Mouse (Mus musculus): ENCODE measurements around the gene Slc17a7. TPM values are rescaled to one million over a fixed set of nuclear protein-coding genes. Genes with fewer than 3 reads are reported as not detected.

Gene Slc17a7
- polyA plus RNA-seq, 1 experiment, result 3.6 TPM

GRCm38 (mm10) chr7:45216442-45217183 lies 52.9 kb downstream of the Slc17a7 start:
- Histone ChIP-seq H3K79me2 (ENCODE audit: control insufficient read depth, insufficient read depth) (no peaks in the 10 kb centered on the region), H3K4me3 (peak overlapping the region; percentile 58), H3K27me3 (ENCODE audit: control insufficient read depth, insufficient read depth, insufficient read length) (no peaks in the 10 kb centered on the region), H3ac (ENCODE audit: control insufficient read depth, insufficient read length) (no peak overlapping the region), H3K36me3 (ENCODE audit: control insufficient read depth, insufficient read depth) (no peaks in the 10 kb centered on the region), H3K4me2 (ENCODE audit: low read depth) (peak overlapping the region; percentile 90)
- TF ChIP-seq POLR2AphosphoS2 (IDR thresholded peaks at IDR 0.05; ENCODE audit: insufficient read length, low read depth) (no peak), CEBPB (IDR thresholded peaks at IDR 0.05; ENCODE audit: insufficient read depth, poor library complexity, severe bottlenecking) (no peak), POLR2A (IDR thresholded peaks at IDR 0.05; ENCODE audit: insufficient read length, low read depth) (no peak), USF1 (IDR thresholded peaks at IDR 0.05; ENCODE audit: low read depth) (no peak), MYOG (IDR thresholded peaks at IDR 0.05; ENCODE audit: control insufficient read depth in 1 of 3, insufficient read depth in 1 of 3, insufficient read length in 2 of 3, low read depth in 2 of 3) (peak in 1 of 3 experiments; percentile 45), E2F4 (IDR thresholded peaks at IDR 0.05; ENCODE audit: insufficient read depth) (no peak), MAX (IDR thresholded peaks at IDR 0.05; ENCODE audit: low read depth) (no peak), REST (IDR thresholded peaks at IDR 0.05; ENCODE audit: insufficient read depth, insufficient read length) (no peak), SRF (IDR thresholded peaks at IDR 0.05; ENCODE audit: control insufficient read depth, insufficient read length, low read depth) (no peak), MYOD1 (IDR thresholded peaks at IDR 0.05; ENCODE audit: control insufficient read depth in 1 of 3, insufficient read length in 2 of 3, low read depth in 2 of 3) (peak in 2 of 3 experiments; percentile 49 to 63), TCF12 (IDR thresholded peaks at IDR 0.05; ENCODE audit: insufficient read depth, poor library complexity, severe bottlenecking) (no peak), TCF3 (IDR thresholded peaks at IDR 0.05; ENCODE audit: insufficient read length, low read depth) (no peak)

- TF ChIP-seq REST (IDR thresholded peaks at IDR 0.05; ENCODE audit: insufficient read depth, insufficient read length) (no peak), POLR2A (IDR thresholded peaks at IDR 0.05; ENCODE audit: insufficient read length, low read depth) (no peak), CEBPB (IDR thresholded peaks at IDR 0.05; ENCODE audit: insufficient read depth, poor library complexity, severe bottlenecking) (no peak), E2F4 (IDR thresholded peaks at IDR 0.05; ENCODE audit: insufficient read depth) (no peak), TCF3 (IDR thresholded peaks at IDR 0.05; ENCODE audit: insufficient read length, low read depth) (no peak), MYOG (IDR thresholded peaks at IDR 0.05; ENCODE audit: control insufficient read depth in 1 of 3, insufficient read depth in 1 of 3, insufficient read length in 2 of 3, low read depth in 2 of 3) (no peak)
These were observed 57.9 kb downstream of the Slc17a7 start for GRCm38 (mm10) chr7:45221680-45222079.

DNA sequence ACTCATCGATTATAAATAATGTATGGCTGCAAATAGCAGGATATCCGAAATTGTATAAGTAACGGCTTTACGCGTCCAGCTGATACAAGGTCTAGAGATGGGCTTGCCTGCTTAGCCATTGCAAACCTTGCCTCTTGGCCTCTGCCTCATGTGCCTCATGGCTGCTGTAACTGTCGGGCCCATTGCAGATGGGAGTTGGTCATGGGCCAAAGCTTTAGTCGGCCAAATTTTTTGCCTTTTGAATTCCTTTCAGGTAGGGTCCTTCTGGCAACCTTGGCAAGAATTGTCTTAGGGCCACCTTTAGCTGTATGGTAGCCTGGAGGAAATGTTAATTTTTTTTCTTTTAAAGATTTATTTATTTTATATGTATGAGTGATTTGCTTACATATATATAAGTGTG lies 61.1 kb downstream of the Slc17a7 start:
- no peaks in the 10 kb centered on the region for H3K27me3 ChIP-seq (ENCODE audit: control insufficient read depth, insufficient read depth, insufficient read length)
- no peaks in the 10 kb centered on the region for H3K79me2 ChIP-seq (ENCODE audit: control insufficient read depth, insufficient read depth)
- H3K4me3 ChIP-seq, result no peak overlapping the region
- TF ChIP-seq MYOD1 (IDR thresholded peaks at IDR 0.05; ENCODE audit: control insufficient read depth in 1 of 3, insufficient read length in 2 of 3, low read depth in 2 of 3), result no peak
- no peak for TF ChIP-seq POLR2A (IDR thresholded peaks at IDR 0.05; ENCODE audit: insufficient read length, low read depth)
- no peak for TF ChIP-seq TCF3 (IDR thresholded peaks at IDR 0.05; ENCODE audit: insufficient read length, low read depth)
- no peak for TF ChIP-seq SRF (IDR thresholded peaks at IDR 0.05; ENCODE audit: control insufficient read depth, insufficient read length, low read depth)
- no peak for TF ChIP-seq POLR2AphosphoS2 (IDR thresholded peaks at IDR 0.05; ENCODE audit: insufficient read length, low read depth)
- TF ChIP-seq USF1 (IDR thresholded peaks at IDR 0.05; ENCODE audit: low read depth), result no peak
- no peak for TF ChIP-seq TCF12 (IDR thresholded peaks at IDR 0.05; ENCODE audit: insufficient read depth, poor library complexity, severe bottlenecking)
- no peak for TF ChIP-seq MAX (IDR thresholded peaks at IDR 0.05; ENCODE audit: low read depth)
- TF ChIP-seq MYOG (IDR thresholded peaks at IDR 0.05; ENCODE audit: control insufficient read depth in 1 of 3, insufficient read depth in 1 of 3, insufficient read length in 2 of 3, low read depth in 2 of 3), result no peak
- TF ChIP-seq E2F4 (IDR thresholded peaks at IDR 0.05; ENCODE audit: insufficient read depth), result no peak
- TF ChIP-seq REST (IDR thresholded peaks at IDR 0.05; ENCODE audit: insufficient read depth, insufficient read length), result no peak
- TF ChIP-seq CEBPB (IDR thresholded peaks at IDR 0.05; ENCODE audit: insufficient read depth, poor library complexity, severe bottlenecking), result no peak
- H3ac ChIP-seq (ENCODE audit: control insufficient read depth, insufficient read length), result no peak overlapping the region
- H3K36me3 ChIP-seq (ENCODE audit: control insufficient read depth, insufficient read depth), result peaks cover 18% of the 10 kb centered on the region
- no peak overlapping the region for H3K4me2 ChIP-seq (ENCODE audit: low read depth)

More at GRCm38 (mm10) chr7:45221680-45222079, 57.9 kb downstream of the Slc17a7 start:
- Histone ChIP-seq H3ac (ENCODE audit: control insufficient read depth, insufficient read length) (no peak overlapping the region), H3K4me2 (ENCODE audit: low read depth) (no peak overlapping the region), H3K36me3 (ENCODE audit: control insufficient read depth, insufficient read depth) (peaks cover 10% of the 10 kb centered on the region), H3K4me3 (no peak overlapping the region), H3K27me3 (ENCODE audit: control insufficient read depth, insufficient read depth, insufficient read length) (no peaks in the 10 kb centered on the region), H3K79me2 (ENCODE audit: control insufficient read depth, insufficient read depth) (no peaks in the 10 kb centered on the region)

Other genes starting within 250 kb of the Slc17a7 start
- gene Ap2a1, start 234.5 kb upstream of the Slc17a7 start, polyA plus RNA-seq (2012; fragmentation: generic; extraction: Trizol), result 125 TPM
- not detected for gene Tsks, start 220.7 kb upstream of the Slc17a7 start, polyA plus RNA-seq (2012; fragmentation: generic; extraction: Trizol)
- gene Cpt1c, start 189.1 kb upstream of the Slc17a7 start, polyA plus RNA-seq (2012; fragmentation: generic; extraction: Trizol), result 2.7 TPM
- 729 TPM for gene Prmt1, start 177.4 kb upstream of the Slc17a7 start, polyA plus RNA-seq (2012; fragmentation: generic; extraction: Trizol)
- 45.1 TPM for gene Irf3, start 166.3 kb upstream of the Slc17a7 start, polyA plus RNA-seq (2012; fragmentation: generic; extraction: Trizol)
- gene Bcl2l12, start 165.2 kb upstream of the Slc17a7 start, polyA plus RNA-seq (2012; fragmentation: generic; extraction: Trizol), result 13.3 TPM
- gene Scaf1, start 147.6 kb upstream of the Slc17a7 start, polyA plus RNA-seq (2012; fragmentation: generic; extraction: Trizol), result 56.7 TPM
- gene Rras, start 146.0 kb upstream of the Slc17a7 start, polyA plus RNA-seq (2012; fragmentation: generic; extraction: Trizol), result 127 TPM
- gene Prr12, start 111.1 kb upstream of the Slc17a7 start, polyA plus RNA-seq (2012; fragmentation: generic; extraction: Trizol), result 10.2 TPM
- gene Nosip, start 101.5 kb upstream of the Slc17a7 start, polyA plus RNA-seq (2012; fragmentation: generic; extraction: Trizol), result 66.1 TPM
- gene Prrg2, start 101.3 kb upstream of the Slc17a7 start, polyA plus RNA-seq (2012; fragmentation: generic; extraction: Trizol), result 12.9 TPM
- 123 TPM for gene Rcn3, start 71.7 kb upstream of the Slc17a7 start, polyA plus RNA-seq (2012; fragmentation: generic; extraction: Trizol)
- gene Fcgrt, start 60.1 kb upstream of the Slc17a7 start, polyA plus RNA-seq (2012; fragmentation: generic; extraction: Trizol), result 67.2 TPM
- 2,217 TPM for gene Rps11, start 39.5 kb upstream of the Slc17a7 start, polyA plus RNA-seq (2012; fragmentation: generic; extraction: Trizol)
- 6,110 TPM for gene Rpl13a, start 35.2 kb upstream of the Slc17a7 start, polyA plus RNA-seq (2012; fragmentation: generic; extraction: Trizol)
- 3.6 TPM for gene Gm45713, start 27.7 kb upstream of the Slc17a7 start, polyA plus RNA-seq (2012; fragmentation: generic; extraction: Trizol)
- 7.2 TPM for gene Flt3l, start 27.5 kb upstream of the Slc17a7 start, polyA plus RNA-seq (2012; fragmentation: generic; extraction: Trizol)
- 81.9 TPM for gene Pih1d1, start 9.6 kb upstream of the Slc17a7 start, polyA plus RNA-seq (2012; fragmentation: generic; extraction: Trizol)
- gene Aldh16a1, start 9.4 kb upstream of the Slc17a7 start, polyA plus RNA-seq (2012; fragmentation: generic; extraction: Trizol), result 29.0 TPM
- gene Gfy, start 15.6 kb downstream of the Slc17a7 start, polyA plus RNA-seq (2012; fragmentation: generic; extraction: Trizol), result 0.04 TPM
- gene Pth2, start 17.0 kb downstream of the Slc17a7 start, polyA plus RNA-seq (2012; fragmentation: generic; extraction: Trizol), result not detected
- gene Ccdc155, start 40.9 kb downstream of the Slc17a7 start, polyA plus RNA-seq (2012; fragmentation: generic; extraction: Trizol), result 2.2 TPM
- 0.08 TPM for gene Dkkl1, start 48.2 kb downstream of the Slc17a7 start, polyA plus RNA-seq (2012; fragmentation: generic; extraction: Trizol)
- gene Tead2, start 51.8 kb downstream of the Slc17a7 start, polyA plus RNA-seq (2012; fragmentation: generic; extraction: Trizol), result 93.3 TPM
- 0.18 TPM for gene Cd37, start 75.2 kb downstream of the Slc17a7 start, polyA plus RNA-seq (2012; fragmentation: generic; extraction: Trizol)
- not detected for gene Slc6a16, start 77.1 kb downstream of the Slc17a7 start, polyA plus RNA-seq (2012; fragmentation: generic; extraction: Trizol)
- not detected for gene Slc6a21, start 113.6 kb downstream of the Slc17a7 start, polyA plus RNA-seq (2012; fragmentation: generic; extraction: Trizol)
- 27.3 TPM for gene Trpm4, start 169.8 kb downstream of the Slc17a7 start, polyA plus RNA-seq (2012; fragmentation: generic; extraction: Trizol)
- 173 TPM for gene Hrc, start 171.3 kb downstream of the Slc17a7 start, polyA plus RNA-seq (2012; fragmentation: generic; extraction: Trizol)
- 6.6 TPM for gene Ppfia3, start 203.1 kb downstream of the Slc17a7 start, polyA plus RNA-seq (2012; fragmentation: generic; extraction: Trizol)
- 2.4 TPM for gene Lin7b, start 206.6 kb downstream of the Slc17a7 start, polyA plus RNA-seq (2012; fragmentation: generic; extraction: Trizol)
- 189 TPM for gene Snrnp70, start 231.8 kb downstream of the Slc17a7 start, polyA plus RNA-seq (2012; fragmentation: generic; extraction: Trizol)
- 0.65 TPM for gene Kcna7, start 241.7 kb downstream of the Slc17a7 start, polyA plus RNA-seq (2012; fragmentation: generic; extraction: Trizol)
- 1.9 TPM for gene Ntf5, start 249.7 kb downstream of the Slc17a7 start, polyA plus RNA-seq (2012; fragmentation: generic; extraction: Trizol)

All from myocyte (in vitro differentiated cells).